Mouse (Mus musculus) liver, adult 2 months (tissue): Measurements from ENCODE around the gene Ttc37. TPM values are rescaled to one million over a fixed set of nuclear protein-coding genes. Genes with fewer than 3 reads are reported as not detected.

Source experiments
- DNase-seq: peaks from one replicate; pipeline ENCODE4 v3.0.0-alpha.2; 2011; ENCODE audit warnings: low read depth, low spot score; ENCODE audit errors: extremely low read depth
- H3K27ac ChIP-seq: fragments of 200-500 bp; replicated peaks from 2 replicates; pipeline ENCODE4 v1.5.1; 2012; ENCODE audit warnings: low read depth, mild to moderate bottlenecking, control low read depth, inconsistent platforms, low read length; ENCODE audit not compliant: insufficient read depth
- H3K27me3 ChIP-seq: fragments of 200-500 bp; 2 replicates; pipeline ENCODE4 v1.6.1; 2012; ENCODE audit warnings: mild to moderate bottlenecking, moderate library complexity, low read length, inconsistent platforms; ENCODE audit not compliant: control insufficient read depth, insufficient read depth
- H3K36me3 ChIP-seq: fragments of 200-500 bp; 2 replicates; pipeline ENCODE4 v1.6.1; 2012; ENCODE audit warnings: low read length, inconsistent platforms; ENCODE audit not compliant: control insufficient read depth, insufficient read depth
- H3K4me1 ChIP-seq: fragments of 200-500 bp; 2 replicates; pipeline ENCODE4 v1.6.1; 2011; ENCODE audit warnings: low read length; ENCODE audit not compliant: control insufficient read depth, insufficient read depth
- H3K4me3 ChIP-seq: fragments of 200-500 bp; 2 replicates; pipeline ENCODE4 v1.5.1; 2011; ENCODE audit warnings: low read depth, mild to moderate bottlenecking, control low read depth, low read length, moderate library complexity; ENCODE audit not compliant: insufficient read depth
- H3K79me2 ChIP-seq: fragments of 200-500 bp; 2 replicates; pipeline ENCODE4 v1.6.1; 2012; ENCODE audit warnings: inconsistent platforms, mild to moderate bottlenecking, low read length, moderate library complexity; ENCODE audit not compliant: control insufficient read depth, insufficient read depth
- H3K9ac ChIP-seq: fragments of 200-500 bp; 2 replicates; pipeline ENCODE4 v1.6.1; 2012; ENCODE audit warnings: low read depth, mild to moderate bottlenecking, control low read depth, inconsistent platforms, low read length
- CTCF ChIP-seq: fragments of 200-500 bp; IDR thresholded peaks from 2 replicates; pipeline ENCODE4 v1.5.1; 2011; ENCODE audit warnings: low read depth, low read length, control low read depth
- POLR2A ChIP-seq: fragments of 200-500 bp; IDR thresholded peaks from 2 replicates; pipeline ENCODE4 v1.6.1; 2011; ENCODE audit warnings: low read length, control low read depth; ENCODE audit not compliant: insufficient read depth; ENCODE audit errors: extremely low read depth
- WGBS: fragments of 180-500 bp; shearing (Covaris S2); methylation state at CpG from one replicate; pipeline ENCODE4 v1.1.7; 2018; 5-methylcytosine and 5-hydroxymethylcytosine counted together
- polyA plus RNA-seq: library from polyadenylated mRNA; depleted of rRNA; stranded (reverse); fragments of >200 nt; gene quantifications from 2 replicates; pipeline ENCODE4 v1.2.3, GENCODE M21; 2012
- total RNA-seq: library from RNA; depleted of rRNA; stranded (reverse); fragments of >200 nt; gene quantifications from 2 replicates; pipeline ENCODE4 v1.2.3, GENCODE M21; 2014

The Ttc37 gene
- total and polyA plus RNA-seq, 2 experiments = 4.8 to 14.5 TPM

DNA sequence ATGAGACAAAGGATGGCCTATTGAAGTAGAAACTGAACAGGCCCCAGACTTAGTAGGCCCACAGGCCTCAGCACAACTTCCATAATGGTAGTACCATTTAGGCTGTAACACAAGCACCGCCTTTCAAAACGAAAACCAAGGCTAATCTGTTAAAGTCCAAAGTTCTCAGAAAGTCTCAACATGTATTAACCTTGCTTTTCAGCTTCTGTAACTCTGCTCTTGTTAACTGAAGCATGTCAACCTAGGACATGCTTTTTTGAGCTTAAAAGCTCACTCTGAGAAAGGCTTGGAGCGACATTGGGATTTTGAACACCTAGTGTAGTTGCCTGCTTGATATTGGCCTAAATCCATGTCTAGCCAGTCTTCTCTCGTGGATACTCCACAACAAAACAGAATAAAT lies 38.9 kb upstream of the Ttc37 start:
- no peak for TF ChIP-seq POLR2A
- no peak for TF ChIP-seq CTCF
- Histone ChIP-seq H3K4me1 (peaks cover 9% of the 10 kb centered on the region), H3K36me3 (peaks cover 6% of the 10 kb centered on the region; the same call in 1 of the 2 replicates), H3K4me3 (no peak overlapping the region), H3K79me2 (no peaks in the 10 kb centered on the region), H3K27ac (no peak overlapping the region), H3K27me3 (peaks cover 9% of the 10 kb centered on the region), H3K9ac (no peak overlapping the region)
- WGBS = 72% methylated on average over 4 of the region's 4 CpGs
- peak; percentile 28 for DNase-seq

DNA sequence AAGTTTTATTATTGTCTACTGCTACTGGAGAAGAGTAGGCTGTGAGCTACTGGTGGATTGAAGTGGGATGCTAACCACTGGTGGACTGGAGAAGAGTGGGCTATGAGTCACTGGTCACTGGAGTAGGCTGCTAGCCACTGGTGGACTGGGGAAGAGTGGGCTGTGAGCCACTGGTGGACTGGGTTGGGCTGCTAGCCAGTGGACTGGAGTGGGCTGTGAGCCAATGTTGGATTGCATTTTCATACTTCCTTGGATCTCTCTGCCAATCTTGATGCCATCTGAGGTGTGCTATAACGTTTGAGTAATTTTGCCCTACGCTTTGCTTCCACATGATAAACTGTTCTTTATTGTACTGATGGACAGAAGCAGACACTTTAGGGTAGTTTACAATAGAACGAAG lies 36.4 kb upstream of the Ttc37 start:
- DNase-seq = no peak

DNA sequence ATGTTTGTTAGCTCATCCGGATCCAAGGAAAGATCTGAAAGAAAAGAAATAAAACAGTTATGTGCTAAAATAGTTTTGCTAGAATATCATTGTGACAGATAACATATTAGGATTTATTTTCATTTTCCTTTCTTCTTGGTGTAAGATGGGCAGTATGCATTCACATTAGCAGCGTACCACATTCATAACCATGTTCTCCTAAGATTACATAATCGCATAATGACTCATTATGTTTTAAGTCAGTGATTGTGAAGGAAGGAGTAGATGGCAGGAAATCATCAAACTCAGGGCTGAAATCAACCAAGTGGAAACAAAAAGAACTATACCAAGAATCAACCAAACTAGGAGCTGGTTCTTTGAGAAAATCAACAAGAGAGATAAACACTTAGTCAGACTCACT lies 36.0 kb upstream of the Ttc37 start:
- no peak for TF ChIP-seq CTCF
- TF ChIP-seq POLR2A = no peak
- peaks cover 16% of the 10 kb centered on the region for H3K36me3 ChIP-seq
- no peaks in the 10 kb centered on the region for H3K79me2 ChIP-seq
- H3K4me1 ChIP-seq = no peaks in the 10 kb centered on the region; the same call in 1 of the 2 replicates
- H3K27me3 ChIP-seq = no peaks in the 10 kb centered on the region; the same call in 1 of the 2 replicates
- H3K4me3 ChIP-seq = no peak overlapping the region
- no peak overlapping the region for H3K9ac ChIP-seq
- no peak for DNase-seq
- 95% methylated on average over 3 of the region's 3 CpGs for whole genome bisulfite sequencing
- H3K27ac ChIP-seq = no peak overlapping the region

More for the DNA sequence above, 36.4 kb upstream of the Ttc37 start:
- no peaks in the 10 kb centered on the region for H3K79me2 ChIP-seq
- H3K9ac ChIP-seq = no peak overlapping the region
- no peak overlapping the region for H3K27ac ChIP-seq
- 83% methylated on average over 3 of the region's 3 CpGs for WGBS
- H3K4me1 ChIP-seq = no peaks in the 10 kb centered on the region; the same call in 1 of the 2 replicates
- H3K27me3 ChIP-seq = no peaks in the 10 kb centered on the region; the same call in 1 of the 2 replicates
- peaks cover 16% of the 10 kb centered on the region for H3K36me3 ChIP-seq
- H3K4me3 ChIP-seq = no peak overlapping the region
- no peak for TF ChIP-seq POLR2A
- TF ChIP-seq CTCF = no peak

DNA sequence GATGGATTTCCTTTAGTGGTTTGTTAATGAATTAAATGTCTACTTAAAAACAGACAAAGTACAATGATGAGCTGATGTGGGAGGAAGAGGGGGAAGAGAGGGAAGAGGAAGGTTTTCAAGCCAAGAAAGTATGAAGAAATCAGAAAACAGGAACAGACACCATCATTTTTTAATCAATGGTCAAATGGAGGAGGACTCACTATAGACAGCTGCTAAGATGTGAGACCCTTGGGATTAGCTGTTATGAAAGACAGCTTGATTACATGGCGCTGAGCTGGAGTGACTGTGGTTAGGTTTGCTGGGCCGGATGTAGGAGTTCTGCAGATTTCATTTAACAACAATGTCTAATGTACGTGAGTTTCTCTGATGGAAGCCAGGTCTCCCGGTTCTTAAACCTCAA lies 35.0 kb upstream of the Ttc37 start:
- Histone ChIP-seq H3K36me3 (peaks cover 16% of the 10 kb centered on the region), H3K27ac (no peak overlapping the region), H3K4me1 (no peaks in the 10 kb centered on the region; the same call in 1 of the 2 replicates), H3K79me2 (no peaks in the 10 kb centered on the region), H3K27me3 (no peaks in the 10 kb centered on the region), H3K4me3 (no peak overlapping the region), H3K9ac (no peak overlapping the region)
- TF ChIP-seq CTCF (no peak), POLR2A (no peak)
- WGBS = 96% methylated on average over 4 of the region's 4 CpGs
- no peak for DNase-seq

DNA sequence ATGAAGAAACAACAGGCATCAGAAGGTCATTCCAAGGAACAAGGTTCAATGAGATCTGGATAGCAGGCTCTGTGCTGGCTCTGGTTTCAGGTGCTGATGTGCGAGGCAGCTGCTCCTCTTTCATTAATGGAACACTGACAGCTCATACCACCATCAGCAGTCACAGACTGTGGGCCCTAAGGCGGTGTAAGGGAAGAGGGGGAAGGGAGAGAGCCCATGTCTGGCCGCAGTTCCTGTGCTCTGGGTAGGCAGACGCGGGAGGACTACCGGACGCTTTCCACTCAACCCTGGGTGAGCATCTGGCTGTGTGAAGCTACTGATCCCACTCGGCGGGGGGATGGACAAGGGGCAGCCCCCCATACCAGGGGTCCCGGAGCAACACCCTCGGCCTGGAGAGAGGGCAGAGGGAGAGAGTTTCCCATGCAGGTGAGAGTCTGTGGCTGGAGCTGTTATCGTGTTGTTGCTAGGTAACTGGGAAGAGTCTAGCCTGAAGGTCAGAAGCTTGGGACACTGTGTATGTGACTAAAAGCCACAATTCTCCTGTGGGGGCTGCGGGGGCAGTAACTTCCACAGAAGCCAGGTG lies 34.1 kb upstream of the Ttc37 start:
- H3K4me1 ChIP-seq = no peaks in the 10 kb centered on the region; the same call in 1 of the 2 replicates
- H3K79me2 ChIP-seq = no peaks in the 10 kb centered on the region
- no peak overlapping the region for H3K4me3 ChIP-seq
- no peaks in the 10 kb centered on the region for H3K27me3 ChIP-seq
- H3K36me3 ChIP-seq = peaks cover 18% of the 10 kb centered on the region
- DNase-seq = no peak
- 93% methylated on average over 13 of the region's 13 CpGs for WGBS
- H3K27ac ChIP-seq = no peak overlapping the region
- no peak overlapping the region for H3K9ac ChIP-seq
- TF ChIP-seq POLR2A (no peak), CTCF (no peak)

DNA sequence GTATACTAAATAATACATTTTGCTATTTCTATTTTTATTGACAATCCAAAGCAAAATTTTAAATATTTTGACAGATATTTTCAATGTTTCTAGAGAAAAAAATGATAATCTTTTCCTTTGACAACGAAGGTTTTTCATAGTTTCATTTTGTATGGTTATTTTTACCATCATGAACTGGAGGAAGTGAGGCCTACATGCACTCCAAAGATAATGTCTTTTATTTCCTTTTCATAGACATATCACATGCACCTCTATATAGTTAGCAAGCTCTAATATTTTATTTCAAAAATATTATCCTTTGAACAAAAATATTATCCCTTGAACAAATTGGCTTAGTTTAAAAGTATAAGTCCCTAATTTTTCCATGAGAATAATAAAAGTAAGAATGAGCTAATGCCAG lies 24.2 kb upstream of the Ttc37 start:
- DNase-seq = no peak
- no peak overlapping the region for H3K4me3 ChIP-seq
- TF ChIP-seq CTCF (no peak), POLR2A (no peak)
- 74% methylated on average over 1 of the region's 1 CpGs for WGBS
- no peaks in the 10 kb centered on the region for H3K4me1 ChIP-seq
- no peak overlapping the region for H3K9ac ChIP-seq
- no peaks in the 10 kb centered on the region for H3K79me2 ChIP-seq
- H3K27ac ChIP-seq = no peak overlapping the region
- H3K36me3 ChIP-seq = peaks cover 5% of the 10 kb centered on the region
- no peaks in the 10 kb centered on the region for H3K27me3 ChIP-seq
